Mouse (Mus musculus) bone marrow, adult 2 months (tissue): ENCODE results near the gene Naa35.

Source experiments
- CTCF ChIP-seq: fragments of 200-500 bp; IDR thresholded peaks from 2 replicates; pipeline ENCODE4 v1.5.1; 2011; ENCODE audit warnings: low read length, control low read depth; ENCODE audit not compliant: control insufficient read depth, insufficient read depth
- POLR2A ChIP-seq: fragments of 200-500 bp; IDR thresholded peaks from 2 replicates; pipeline ENCODE4 v1.6.1; 2011; ENCODE audit warnings: low read depth, mild to moderate bottlenecking, control low read depth, low read length, borderline replicate concordance; ENCODE audit not compliant: control insufficient read depth

GRCm38 (mm10) chr13:59592630-59593029, 7.6 kb downstream of the Naa35 start:
- TF ChIP-seq CTCF: no peak
- no peak for TF ChIP-seq POLR2A
